Mouse (Mus musculus): ENCODE results near the gene Dynll1.
A peak's percentile ranks its signal among the peaks of the same experiment; 100 is the strongest.

The Dynll1 gene

DNA sequence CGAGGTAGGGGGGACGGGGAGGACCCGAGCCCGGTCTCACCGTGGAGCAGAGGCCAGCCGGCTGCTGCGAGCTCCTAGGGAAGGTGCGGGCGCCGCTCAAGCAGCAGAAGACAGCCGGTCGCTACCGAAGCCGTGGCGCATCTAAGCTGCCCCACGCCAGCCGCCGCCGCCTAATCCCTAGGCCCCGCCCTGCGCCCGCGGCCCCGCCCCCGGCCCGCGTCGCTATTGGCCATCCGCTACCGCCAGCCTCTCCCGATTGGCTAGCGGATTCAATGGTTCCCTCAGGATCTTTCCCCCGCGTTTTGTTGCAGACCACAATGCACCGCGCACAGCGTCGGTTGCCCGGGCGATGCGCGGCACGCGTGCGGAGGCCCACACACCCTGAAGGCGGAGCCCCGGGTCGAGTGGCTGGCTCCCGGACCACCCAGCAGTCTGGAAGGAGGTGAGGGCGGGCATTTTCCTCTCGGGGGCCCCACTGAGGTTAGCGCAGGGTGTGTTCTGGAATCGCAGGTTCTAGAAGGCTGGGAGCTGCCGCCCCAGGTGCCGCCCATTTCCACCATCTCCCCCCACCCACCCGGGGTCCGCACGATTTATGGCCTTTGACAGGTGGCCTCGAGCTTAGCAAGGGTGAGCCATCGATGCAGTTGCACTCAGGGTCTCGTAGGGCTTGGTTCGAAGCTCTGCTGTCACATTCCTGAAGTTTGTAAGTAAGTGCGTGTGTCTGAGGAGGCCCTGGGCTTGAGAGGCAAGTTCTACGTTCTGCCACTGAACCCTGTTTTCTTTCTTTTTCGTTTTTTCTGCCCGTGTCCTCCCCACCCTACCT lies at the start of gene Dynll1:
TSS of gene Dynll1 (minus strand) at position 208 of the 823 bp plus-strand sequence.
- DNase-seq (ENCODE audit: low spot score in 2 of 2): peak; percentile 99

DNA sequence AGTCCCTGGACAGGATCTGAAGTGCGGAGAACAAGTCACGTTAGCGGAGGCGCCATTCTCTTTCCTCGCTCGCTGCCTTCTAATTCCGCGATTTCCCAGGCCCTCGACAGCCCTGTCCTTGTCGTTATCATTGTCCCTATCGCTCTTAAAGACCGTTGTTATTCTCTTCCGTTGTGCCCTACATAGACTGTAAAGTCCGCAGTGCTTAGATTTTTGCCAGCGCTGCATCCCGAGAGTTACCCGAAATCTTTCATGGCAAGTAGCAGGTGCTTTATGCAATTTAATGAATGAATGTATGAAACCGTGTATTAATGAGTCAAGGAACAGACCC lies 48.4 kb upstream of the Dynll1 start:
- DNase-seq (ENCODE audit: low spot score in 2 of 2): no peak

DNA sequence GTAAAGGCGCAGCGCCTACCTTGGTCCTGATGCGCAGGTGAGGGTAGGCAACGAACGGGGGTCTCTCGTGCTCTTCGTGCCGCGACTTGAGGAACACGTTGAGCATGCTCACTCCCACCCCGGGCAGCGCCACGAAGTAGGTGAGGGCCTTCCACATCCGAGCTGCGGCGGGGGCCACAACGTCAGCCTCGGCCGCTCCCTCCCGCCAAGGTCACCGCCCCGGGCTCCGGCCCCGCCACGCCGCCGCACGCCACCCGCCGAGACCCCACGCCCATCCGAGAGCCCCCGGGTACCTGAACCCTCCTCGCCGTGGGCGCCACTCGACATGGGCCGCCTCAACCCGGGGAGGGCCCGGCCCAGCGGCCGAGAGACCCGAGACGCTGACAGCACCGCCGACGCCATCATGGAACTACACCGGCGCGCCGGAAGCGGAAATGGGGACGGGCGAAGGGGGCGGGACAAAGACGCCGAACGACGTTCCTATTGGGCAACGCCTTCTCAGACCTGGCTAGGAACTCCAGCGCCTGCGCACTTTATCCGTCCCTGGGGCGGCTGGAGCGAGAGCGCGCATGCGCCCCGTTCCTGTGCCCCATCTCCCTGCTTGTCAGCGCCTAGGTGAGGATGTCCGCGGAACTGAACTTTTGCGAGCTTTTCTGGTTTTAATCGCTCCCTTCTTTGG lies 47.9 kb upstream of the Dynll1 start, which contains the start of gene Cox6a1:
TSS of gene Cox6a1 (minus strand) at position 436 of the 679 bp plus-strand sequence.
- peak; percentile 98 to 99 for DNase-seq (ENCODE audit: low spot score in 2 of 2)

- DNase-seq (ENCODE audit: low spot score in 2 of 2): peak; percentile 75 to 85
Observed at GRCm38 (mm10) chr5:115347564-115347963, 46.8 kb upstream of the Dynll1 start.

GRCm38 (mm10) chr5:115341314-115342165 lies 40.7 kb upstream of the Dynll1 start:
- DNase-seq (ENCODE audit: low spot score in 2 of 2): no peak

DNA sequence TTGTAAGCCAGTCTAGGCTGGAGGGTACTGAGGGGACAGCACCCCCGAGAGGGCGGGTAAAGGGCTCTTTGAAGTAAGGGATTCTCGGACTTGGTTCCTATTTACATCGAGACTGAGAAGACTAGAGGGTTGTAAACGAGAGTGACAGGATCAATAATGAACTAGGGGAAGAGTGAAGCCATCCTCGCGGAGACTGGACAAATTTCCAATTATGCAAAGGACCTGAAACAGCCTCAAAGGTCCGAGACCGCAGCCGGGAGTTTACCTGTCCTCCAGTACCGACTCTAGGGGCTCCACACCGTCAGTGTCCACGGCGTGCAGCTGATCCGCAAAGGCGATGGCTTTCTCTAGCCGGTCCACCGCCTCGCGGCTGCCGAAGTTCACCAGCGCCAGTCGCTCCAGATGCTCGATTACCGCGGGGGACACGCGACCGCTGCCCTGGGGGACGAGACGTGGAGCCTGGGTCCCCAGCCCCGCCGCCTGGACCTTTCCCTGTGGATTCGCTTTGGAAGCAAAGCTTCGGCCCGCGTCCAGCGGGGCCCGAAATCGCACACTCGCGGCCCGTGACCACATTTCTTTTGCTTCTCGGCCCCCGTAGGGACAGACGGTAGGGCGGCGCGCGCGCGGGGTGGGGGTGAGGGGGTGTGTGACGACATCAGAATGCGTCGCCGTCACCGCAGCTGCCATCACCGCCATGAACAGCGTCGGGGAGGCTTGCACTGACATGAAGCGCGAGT lies 39.9 kb upstream of the Dynll1 start, which contains the start of the genes Gatc and Triap1:
TSS of gene Gatc (minus strand) at position 602 of the 737 bp plus-strand sequence.
TSS of gene Triap1 (plus strand) at position 649 of the 737 bp plus-strand sequence.
- DNase-seq (ENCODE audit: low spot score in 2 of 2): peak; percentile 76 to 84

GRCm38 (mm10) chr5:115340007-115340406 lies 39.2 kb upstream of the Dynll1 start:
- no peak for DNase-seq (ENCODE audit: low spot score in 2 of 2)

DNA sequence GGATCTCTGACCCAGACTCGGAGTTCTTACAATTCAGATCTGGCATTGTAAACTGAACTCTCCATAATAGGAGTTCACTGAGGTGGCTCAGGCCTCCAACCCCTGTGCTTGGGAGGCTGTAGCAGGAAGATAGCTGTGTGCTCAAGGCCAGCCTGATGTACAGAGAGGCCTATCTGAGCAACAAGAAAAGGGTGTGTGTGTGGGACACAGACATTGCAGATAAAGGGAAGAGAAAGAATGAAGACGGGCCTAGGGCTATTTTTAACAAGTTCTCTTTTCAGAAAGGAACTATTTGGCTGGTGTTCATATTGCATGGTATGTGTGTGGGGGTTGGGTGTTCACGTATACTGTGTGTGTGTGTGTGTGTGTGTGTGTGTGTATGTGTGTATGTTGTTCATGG lies 32.8 kb upstream of the Dynll1 start:
- no peak for DNase-seq (ENCODE audit: low spot score in 2 of 2)

DNA sequence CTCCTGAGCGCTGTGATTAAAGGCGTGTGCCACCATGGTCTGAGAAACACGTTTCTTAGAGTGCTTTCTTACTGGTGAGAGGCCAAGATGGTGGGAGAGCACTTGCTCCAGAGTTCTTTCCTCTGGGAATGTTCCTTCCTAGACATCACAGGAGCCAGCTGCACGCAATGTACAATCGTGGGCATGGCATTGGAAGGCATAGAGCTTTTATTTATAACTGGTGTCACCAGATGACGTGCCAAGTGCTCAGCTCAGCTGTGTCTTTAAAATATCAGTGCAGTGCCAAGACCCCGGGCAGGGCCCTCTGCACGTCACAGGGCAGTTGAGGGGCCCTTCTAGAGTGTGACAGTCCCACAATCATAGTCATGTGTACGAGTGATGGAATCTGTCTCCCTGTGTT lies 30.2 kb upstream of the Dynll1 start:
- no peak for DNase-seq (ENCODE audit: low spot score in 2 of 2)

DNA sequence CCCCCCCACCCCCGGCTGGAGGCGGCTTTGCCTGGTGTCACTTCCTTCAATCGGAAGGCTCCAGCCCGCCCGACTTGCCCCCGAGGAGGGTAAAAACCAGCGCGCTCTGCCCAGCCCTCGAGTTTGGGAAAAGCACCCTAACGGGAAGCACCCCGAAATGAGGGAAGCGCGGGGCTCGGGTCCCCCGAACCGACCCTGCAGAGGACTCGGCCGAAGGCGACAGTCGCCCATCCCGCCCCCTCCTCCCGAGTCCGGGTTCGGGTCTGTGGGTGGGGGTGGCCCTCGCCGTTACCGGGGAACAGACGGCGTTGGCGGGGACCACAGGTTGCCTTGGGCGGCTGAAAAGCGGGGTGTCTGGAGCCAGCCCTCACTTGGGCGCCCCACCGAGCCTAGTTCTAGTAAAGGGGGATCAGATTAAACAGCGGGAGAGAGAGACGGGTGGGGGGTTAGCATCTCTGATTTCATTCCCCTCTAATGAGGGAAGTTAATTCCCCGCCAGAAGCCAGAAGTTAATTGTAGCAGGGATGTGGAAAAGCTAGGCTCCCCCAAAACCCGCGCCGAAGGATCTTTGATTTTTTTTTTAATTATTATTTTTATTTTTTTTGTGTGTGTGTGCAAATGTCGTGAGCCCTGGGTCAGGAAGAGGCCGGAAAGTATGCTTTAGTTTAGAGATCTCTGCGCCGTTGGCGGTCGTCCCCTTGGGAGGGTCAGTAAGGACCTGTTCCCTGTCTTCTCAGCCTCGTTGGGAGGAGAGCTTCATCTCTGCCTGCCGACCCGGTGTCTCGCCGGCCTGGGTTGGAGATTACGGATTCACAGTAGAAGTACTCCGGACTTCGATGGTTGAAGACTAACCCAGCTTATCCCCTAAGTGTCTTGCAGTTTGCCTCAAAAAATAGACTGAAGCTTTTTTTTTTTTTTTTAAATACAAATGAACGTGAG lies 27.1 kb upstream of the Dynll1 start:
- peak; percentile 26 to 35 for DNase-seq (ENCODE audit: low spot score in 2 of 2)

- DNase-seq (ENCODE audit: low spot score in 2 of 2): peak; percentile 94
Observed at GRCm38 (mm10) chr5:115326875-115327609, 26.2 kb upstream of the Dynll1 start, which contains the start of gene Srsf9. Srsf9 (plus strand) TSS chr5:115327177.

- DNase-seq (ENCODE audit: low spot score in 2 of 2): peak; percentile 13 to 19
Observed at GRCm38 (mm10) chr5:115326256-115326831, 25.5 kb upstream of the Dynll1 start.

DNA sequence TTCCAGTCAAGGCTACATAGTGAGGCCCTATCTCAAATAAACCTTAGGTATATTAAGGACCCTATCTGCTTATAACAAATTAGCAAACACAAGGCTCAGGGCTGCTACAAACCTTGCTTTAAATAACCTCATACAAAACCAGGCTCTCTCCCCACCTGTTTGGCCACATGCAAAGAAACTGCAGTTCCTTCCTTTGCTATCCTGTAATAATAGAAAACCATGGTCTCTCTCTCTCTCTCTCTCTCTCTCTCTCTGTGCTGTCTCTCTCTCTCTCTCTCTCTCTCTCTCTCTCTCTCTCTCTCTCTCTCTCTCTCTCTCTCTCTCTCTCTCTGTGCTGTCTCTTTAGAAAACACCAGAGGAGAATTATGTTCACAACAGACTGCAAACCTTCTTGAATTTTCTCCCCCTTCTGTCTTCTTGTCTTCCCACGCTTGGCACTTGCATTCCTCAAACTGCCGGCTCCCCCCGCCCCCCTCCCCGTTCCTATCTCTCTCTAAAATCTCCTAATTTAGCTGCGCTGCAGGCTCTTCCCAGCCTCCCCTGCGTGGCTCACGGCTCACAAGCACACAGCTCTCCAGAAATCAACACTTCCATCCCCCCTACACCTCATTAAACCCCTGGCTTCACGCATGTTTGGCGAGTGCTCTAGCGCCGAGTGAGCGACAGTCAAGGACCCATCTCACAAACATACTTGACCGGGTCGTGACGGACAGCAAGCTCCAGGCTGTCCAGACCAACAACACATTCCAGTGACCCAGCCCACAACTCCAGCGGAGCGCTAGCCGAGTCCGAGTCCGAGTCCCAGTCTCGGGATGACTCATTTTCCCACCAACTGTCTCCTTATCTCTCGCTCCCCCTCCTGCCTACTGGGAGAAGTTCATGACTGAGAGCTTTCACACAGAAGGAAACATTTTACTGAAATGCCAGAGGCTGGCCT lies 18.5 kb upstream of the Dynll1 start:
- peak in 1 of 2 experiments; percentile 12 for DNase-seq (ENCODE audit: low spot score in 2 of 2)

DNA sequence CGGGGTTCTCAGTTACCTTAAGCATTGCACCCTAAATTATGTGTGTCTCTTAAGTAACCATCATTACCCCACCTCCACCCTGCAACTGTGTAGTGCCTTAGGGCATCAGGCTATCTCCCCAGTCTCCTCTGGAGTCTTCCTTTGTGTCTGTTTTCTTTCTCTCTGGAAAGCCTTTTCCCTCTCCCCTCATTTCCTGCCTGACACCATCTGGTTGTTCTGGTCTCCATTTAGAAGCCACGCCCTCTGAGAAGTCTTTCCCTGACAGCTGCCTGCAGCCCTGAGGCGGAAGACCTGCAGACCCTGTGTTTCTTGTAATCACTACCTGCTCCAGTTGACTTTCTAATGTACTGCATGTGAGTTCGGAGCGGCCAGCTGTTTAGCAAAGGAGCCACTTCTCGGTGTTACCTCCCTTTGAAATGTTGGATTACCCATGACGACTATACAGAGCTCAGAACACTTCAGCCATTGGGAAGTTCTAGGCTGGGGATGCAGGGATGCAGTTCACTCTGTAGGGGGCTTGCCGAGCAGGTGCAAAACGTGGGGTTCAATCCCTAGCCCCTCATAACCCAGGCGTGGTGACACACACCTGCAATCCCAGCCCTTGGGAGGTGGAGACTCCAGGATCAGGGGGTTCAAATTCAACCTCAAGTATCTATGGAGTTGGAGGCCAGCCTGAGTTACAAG lies 17.0 kb upstream of the Dynll1 start:
- DNase-seq (ENCODE audit: low spot score in 2 of 2): no peak

- DNase-seq (ENCODE audit: low spot score in 2 of 2): no peak
Observed at GRCm38 (mm10) chr5:115316968-115317644, 16.3 kb upstream of the Dynll1 start.

DNA sequence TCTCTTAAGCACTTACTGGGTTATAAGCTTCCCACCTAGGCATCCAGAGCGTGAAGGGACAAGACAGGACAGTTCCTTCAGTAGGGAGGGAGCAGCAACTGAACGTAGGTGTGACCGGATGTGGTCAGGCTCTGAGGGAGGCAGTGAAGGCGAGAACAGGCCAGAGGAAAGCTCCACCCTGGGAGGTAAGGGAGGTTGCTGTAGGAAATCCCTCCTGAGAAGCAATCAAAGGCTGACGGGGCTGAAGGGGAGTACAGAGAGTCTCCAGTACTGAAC lies 12.8 kb upstream of the Dynll1 start:
- no peak for DNase-seq (ENCODE audit: low spot score in 2 of 2)

Measured in spleen, postnatal 14 days (tissue).